Mouse (Mus musculus): ENCODE measurements at regions not wholly inside any gene's neighbourhood (a gene's known extent, or its start where the extent isn't known, plus 50 kb on each side); places are given as distances from the start of the nearest gene placed in this dataset.
A peak's percentile ranks its signal among the peaks of the same experiment; 100 is the strongest.

DNA sequence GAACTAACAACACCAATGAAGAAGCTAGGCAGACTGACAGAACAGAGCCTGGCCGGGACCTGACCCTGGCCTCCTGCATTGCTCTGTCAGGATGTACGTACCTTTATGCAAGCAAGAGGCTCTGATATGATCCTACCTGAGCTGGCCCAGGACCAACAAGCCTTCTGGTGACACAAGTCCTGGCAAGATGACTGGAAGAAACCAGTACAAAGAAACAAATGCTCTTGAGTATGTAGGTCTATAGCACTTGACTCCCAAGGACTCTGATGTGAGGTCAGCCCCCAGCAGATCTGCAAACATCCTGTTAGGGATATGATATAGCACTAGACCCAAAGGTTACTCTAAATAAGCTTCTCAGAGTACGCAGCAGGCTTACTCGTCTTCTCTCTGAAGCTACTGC, 144.7 kb upstream of the Dyrk2 start:
- peak; percentile 48 for DNase-seq

DNA sequence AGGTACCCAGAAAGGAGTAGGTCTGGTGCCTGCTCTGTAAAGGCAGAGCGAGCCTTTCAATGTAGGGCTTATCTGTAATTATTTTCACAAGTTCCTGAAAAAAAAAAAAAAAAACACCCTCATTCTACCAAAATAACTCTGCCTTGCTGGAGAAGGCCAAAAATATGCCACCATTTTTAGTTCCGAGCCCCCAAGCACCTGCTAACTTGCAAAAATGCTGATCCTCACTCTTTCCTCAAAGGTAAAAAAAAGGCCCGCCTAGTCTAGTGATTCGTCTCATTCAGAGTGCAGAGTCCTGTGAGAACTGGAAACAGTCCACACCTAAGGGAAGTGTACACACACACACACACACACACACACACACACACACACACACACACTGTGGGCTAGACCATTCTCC, 143.7 kb upstream of the Dyrk2 start:
- no peak for DNase-seq

DNA sequence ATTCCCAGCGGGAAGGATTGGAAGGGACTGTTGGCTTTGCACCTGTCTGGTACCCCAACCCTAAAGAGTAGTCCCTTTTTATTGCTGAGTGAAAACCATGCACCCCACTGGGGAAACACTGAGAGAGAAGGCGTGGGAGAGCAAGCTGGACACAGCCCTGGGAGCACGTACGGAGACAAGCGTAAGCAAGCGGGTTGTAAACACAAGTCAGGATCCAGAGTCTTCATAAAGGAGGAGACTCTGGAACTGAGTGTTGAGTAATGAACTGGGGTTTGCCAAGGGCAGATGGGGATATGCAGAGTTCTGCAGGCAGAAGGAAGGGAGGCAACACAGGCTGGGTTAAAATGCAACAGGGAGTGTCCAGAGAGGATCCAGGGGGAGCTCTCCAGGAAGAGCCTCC, 141.5 kb upstream of the Dyrk2 start:
- DNase-seq, result no peak

DNA sequence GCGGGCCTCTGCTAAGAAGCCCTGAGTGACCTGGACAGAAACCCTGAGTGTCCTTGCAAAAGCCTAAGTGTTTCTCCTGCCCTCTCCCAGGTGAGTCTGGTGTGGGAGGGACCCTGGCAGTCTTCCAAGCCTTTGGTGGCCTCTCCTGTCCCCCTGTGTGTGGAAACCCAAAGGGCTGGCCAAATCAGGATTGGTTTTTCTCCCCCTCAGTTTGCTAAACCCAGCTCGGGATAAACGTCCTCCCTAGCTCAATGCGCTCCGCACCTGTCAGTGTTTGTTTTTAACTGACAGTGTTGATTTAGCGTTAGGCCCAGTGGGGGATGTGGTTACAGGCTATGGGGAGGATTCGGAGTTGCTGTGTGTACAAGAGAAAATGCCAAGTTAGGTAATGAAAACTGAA, 140.9 kb upstream of the Dyrk2 start:
- peak; percentile 83 for DNase-seq

DNA sequence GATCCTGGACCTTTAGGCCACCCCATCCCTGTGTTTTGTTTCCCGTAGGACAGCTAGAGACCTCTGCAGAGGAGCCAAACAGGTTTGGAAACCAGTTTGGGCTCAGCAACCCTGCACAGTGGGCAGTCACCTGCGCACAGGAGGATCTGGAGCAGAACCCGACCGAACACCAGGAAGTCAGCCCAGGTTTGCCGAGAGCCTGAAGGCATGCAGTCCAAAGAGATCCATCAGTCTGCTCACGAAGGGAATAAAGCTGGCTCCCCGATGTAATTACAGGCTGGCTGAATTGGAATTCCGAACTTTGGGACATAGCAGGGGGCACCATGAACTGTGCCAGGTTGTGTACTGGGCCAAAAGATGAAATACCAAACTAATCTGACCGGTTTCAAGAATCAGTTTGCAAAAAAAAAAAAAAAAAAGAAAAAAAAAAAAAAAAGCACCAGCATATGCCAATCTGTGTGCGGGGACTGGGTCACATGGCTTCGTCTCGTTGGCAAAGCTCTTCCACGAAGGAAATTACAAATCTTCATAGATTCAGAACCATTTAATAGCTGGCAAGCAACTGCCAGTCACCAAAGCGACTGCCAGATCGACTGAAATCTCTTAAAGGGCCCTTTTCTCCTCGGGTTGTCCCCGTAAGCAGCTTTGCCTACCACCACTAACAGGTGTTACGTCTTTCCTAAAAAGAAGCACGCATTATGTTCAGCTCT, 137.0 kb upstream of the Dyrk2 start:
- DNase-seq, result no peak

DNA sequence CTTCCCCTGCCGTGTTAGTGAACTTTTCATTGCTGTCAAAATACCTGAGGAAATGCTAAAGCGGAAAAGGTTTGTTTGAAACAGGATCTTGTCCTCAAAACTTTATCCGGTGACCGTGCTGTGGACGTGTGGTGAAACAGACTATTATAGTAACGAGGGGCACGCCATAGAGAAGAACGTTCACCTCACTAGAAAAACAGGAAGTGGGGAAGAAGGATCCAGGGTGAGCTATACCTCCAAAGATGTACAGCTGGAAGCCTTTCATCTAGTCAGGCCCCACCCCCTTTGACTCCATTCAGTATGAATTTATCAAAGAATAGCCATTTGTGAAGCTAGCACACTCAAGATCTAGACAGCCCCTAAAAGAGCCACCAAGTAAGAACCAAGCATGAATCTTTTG, 135.5 kb upstream of the Dyrk2 start:
- DNase-seq, result no peak

DNA sequence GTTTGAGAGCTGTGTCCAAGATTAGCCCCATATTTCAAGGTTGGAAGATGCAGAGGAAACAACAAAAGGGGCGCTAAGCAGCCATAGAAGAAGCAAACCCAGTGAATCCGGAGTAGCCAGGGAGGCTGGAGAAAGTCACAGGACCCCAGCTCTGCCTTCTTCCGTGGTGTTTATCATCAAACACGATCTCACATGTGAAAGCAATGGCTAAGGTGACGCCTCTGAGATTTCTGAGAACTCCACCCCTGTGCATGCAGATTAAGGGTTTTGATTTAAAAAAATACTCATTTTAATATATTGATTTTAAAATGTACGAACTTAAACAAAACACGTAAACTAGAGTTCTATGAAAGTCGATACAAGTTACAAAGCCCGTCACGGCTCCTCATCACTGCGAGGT, 134.4 kb upstream of the Dyrk2 start:
- no peak for DNase-seq

DNA sequence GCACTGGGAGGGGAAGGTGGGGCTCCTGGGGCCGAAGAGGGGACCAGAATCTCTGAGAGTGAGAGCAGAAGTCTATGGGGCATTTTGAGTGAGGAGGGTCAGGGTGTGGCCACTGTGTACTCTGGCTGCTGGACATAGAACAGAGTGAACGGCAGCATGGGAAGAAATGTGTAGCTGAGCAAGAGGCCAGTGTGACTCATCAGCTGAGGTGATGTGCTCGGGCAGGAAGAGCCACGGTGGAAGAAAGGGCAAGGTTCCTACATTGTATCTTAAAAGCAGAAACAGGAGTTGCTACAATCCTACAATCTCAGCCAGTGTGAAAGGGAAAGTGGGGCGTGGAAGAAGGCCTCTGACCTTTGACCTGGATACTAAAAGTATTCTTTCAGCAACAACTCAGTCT, 133.8 kb upstream of the Dyrk2 start:
- no peak for DNase-seq

DNA sequence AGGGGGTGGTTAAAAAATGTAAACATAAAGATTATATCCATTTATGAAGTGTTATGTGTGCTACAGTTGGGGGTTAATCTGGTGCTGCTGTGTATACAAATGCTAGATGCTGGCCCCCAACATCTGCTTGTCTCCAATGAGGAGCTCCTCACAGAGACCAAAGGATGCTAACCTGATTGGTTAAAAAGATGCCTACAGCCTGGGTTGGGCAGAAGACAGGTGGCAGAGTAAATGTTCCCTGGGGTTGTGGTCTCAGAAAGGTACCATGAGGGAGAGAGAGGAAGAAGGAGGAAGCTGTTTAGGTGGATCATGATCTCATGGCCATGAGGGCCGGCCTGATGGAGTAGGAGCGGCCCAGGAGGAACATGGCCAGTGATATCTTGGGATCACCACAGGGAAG, 133.0 kb upstream of the Dyrk2 start:
- no peak for DNase-seq

DNA sequence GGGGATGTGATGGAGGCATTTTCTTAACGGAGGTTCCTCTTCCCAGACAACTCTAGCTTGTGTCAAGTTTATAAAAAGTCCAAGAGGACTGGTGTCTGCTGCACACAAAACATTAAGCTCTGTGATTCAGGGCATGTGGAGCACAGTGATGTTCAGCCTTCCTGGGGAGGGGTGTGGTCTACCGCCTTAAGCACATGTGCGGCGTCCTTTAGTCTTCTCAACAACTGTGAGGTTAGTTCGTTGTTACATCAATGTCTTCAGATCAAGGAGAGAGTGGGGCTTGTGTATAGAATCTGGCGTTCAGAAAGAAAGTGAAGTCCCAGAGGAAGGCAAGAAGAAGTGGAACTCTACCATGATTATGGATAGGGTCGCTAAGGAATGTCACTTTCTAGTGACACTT, 131.9 kb upstream of the Dyrk2 start:
- no peak for DNase-seq

DNA sequence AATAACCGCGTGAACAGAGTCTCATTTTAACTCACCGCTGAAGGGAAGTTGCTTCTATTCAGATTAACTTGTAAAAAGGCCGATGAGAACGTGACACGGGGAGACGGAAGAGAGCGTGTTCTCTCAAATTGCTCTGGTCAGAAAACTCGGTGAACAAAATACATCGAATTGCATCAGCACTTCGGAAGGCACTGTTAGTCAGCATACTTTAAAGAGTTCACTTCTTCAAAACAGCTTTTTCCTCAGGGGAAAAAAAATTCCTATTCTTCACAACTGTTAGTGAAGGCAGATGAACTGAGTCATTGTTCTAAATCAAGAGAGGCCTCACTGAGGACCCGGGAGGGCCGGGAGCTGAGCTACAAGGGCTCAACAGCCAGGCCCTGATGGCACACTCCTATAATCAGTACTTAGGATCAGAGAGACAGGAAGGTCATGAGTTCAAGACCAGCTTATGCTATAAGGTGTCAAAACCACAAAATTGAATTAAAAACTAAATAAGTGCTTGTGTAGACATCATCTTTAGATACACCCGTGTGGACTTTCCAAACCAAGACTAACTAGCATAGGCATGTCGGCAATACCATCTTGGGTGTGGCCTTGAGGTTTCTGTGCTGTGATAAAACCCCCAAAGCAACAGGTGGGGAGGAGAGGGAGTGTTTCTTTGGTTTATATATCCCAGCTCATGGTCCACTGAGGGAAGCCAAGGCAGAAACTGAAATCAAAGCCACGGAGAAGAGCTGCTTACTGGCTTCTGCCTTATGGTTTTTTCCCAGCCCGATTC, 131.2 kb upstream of the Dyrk2 start:
- no peak for DNase-seq

DNA sequence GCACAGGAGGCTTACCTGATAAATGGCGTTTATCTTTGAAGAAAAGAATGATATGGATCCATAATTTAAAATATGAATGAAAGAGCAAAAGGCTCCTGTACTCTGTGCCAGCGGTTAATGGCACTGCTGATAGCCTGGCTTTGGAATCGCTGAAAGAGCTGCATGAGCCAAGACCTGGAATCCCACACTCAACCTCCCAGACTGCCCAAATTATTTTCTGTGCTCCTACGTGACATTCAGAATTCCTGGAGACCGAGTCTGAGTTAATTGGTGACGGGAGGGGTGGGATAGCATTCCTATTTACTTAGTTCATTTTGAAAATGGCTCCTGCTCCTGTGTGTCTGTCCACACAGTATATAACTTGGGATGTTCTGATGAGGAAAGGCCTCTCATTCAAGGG, 129.0 kb upstream of the Dyrk2 start:
- no peak for DNase-seq

DNA sequence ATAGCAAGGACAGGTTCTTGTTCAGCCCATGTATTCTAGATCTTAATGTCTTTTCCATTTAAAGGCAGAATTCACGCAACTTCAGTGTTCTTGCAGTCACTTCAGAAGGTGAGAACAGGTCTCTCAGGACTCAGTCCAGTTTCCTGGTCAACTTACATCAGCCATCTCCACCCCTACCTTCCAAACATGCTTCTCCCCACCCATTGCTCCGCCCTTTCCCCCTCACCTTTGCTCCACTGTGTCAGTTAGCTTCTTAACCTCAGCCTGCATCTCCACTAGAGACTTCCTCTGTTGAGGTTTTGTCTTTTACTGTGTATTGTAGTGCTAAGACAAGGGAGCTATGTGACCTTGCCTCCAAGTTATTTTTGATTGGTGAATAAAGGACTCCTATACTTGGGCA, 127.0 kb upstream of the Dyrk2 start:
- no peak for DNase-seq

DNA sequence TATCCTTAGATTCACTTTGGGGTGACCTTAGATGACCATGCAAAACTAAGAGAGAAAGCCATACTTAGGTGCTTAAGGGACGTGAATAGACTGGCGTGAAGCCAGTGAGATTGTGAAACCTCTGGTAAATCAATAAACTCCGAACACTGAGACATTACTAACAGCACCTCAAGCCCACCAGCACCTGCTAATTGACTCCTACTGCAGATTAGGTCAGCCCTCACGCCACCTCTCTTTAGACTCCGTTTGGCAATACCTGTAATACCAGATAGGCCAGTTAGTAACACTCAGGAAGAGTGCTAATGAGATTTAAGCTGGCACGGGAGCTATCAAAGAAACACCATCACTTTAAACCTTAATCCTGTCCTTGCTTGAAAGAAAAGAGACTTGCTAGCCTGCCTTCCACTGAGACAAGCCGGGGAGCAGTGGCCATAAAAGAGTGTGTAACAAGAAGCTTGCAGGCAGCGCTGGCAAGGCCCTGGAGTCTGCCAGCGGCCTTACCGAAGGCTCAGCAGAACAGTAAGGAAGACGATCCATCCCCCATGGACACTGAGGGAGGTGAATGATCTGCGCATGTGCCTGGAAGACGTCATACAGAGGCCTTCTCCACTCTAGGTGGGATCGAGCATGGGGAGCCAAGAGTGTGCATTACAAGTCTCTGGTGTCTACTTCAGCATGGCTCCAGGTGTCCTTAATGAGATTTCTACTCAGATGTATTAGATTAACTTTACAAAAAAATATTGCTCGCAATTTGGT, 124.0 kb upstream of the Dyrk2 start:
- peak; percentile 32 for DNase-seq

DNA sequence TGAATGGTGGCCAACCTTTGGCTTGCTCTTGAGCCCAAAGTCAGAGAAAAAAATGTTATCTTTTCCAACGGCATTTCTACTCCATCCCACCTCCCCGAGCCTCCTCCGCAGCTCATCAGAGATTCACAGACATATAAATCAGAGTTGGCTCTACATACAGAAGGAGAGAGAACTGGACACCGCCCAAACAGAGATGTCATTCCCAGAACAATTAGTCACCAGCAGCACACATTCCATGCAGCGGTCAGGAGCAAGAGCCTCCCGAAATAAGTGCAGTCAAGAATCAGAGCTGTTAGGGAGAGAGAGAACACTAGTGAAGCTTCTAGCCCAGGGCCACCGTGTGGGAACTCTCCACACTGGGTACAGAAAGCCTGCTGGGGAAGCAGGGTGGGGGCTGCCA, 121.2 kb upstream of the Dyrk2 start:
- DNase-seq, result peak; percentile 66

DNA sequence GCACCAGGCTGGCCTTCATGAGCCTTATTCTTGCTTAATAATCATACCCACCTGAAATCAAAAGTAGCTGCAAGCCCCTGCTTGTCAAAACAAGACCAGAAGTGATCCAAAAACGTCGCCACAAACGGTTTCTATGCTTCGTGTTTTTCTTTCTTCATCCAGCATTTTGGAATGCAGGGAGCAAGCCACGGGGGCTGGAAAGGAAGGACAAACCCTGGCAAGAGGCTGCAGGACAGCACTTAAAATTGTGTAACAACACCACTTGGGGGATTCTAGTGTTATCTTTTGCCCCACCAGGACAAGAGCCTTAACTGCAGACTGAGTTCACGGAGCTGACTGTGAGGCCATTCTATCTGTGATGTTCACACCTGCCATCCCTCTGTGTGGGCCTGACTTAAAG, 120.5 kb upstream of the Dyrk2 start:
- no peak for DNase-seq

DNA sequence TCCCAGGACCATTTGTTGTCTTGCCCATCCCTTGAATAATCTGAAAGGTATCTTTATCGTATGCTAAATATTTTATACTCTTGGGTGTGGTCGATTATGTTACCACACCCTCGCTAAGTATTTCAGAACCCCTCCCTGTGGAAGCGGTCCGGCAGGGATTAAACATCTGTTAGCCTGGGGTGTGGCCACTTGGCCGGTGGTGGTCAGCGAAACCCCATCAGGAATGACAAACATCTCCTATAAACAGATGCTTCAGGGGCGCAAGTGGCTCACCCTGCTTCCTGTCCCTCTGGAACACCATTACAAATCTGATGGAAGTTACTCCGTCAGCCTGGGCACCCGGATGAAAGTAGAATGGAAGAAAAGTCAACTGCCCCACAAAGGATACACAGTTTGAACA, 119.8 kb upstream of the Dyrk2 start:
- DNase-seq, result no peak

DNA sequence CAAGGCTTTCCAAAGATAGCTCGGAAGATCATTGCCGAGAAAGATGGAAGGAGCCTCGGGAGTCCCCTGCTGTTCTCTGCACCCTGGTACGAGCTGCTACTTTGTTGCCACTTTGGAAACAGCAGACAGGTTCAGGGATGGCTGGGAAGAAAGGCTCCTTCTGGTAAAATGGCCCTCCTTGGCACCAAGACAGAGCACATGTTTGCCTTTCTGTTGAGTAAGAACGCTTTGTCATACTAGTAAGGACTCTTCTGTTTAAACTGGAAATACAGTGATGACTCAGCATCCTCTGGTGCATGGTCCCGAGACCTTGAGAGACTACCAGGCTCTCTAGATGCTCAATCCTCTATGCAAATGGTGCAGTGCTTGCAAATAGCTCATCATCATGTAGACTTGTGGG, 118.2 kb upstream of the Dyrk2 start:
- no peak for DNase-seq

DNA sequence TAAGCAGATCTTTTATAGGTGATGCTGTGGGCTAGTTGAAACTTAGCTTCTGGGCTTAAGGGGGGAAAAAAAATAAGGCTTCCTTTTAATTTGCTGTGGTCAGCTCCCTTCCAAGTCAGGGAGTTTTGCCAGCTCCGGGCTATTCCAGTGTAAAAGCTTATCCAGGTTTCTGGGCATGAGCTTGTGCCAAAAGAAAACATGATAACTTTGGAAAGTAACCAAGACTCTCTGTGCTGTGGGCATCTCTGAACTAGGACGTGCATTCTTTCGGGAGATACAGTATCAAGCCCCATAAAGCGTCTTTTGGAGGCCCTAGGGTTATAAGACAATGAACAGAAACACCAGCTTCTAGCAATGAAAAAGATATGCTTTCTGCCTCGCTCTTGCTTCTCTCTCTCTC, 114.6 kb upstream of the Dyrk2 start:
- no peak for DNase-seq

DNA sequence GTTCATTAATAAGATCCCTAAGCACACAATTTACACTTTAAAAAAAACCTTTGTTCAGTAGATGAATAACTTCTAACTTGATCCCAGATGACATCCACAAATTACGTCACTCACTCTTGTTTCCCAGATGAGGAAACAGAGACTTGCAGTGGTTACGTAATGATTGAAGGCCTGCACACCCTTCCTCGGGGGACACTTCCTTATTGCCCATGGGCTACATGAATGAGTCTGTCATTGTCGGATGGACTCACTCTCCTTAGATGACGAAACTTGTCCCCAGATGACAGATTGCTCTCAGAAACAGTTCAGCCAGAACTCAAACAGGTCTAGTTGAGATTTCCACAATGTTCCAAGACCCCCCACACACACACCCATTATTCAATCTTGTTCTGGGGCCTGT, 111.4 kb upstream of the Dyrk2 start:
- no peak for DNase-seq

DNA sequence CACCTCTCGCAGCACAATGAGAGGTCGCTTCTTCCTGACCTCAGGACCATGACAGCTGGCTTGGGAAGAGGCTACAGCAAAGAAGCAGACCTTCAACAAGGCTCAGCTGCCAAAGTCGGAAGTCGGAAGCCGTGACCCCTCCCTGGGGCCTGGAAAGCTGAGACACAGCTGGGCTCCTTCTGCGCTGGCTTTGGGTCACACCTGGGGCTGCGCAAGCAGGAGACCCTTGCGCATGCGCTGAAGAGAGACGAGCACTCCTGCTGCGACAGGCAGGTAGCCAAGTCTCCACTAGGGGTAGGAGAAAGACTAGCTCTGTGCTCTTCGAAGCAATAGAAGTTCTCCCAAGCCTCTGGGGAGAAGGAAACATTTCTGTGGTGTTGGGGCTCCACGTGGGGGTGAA, 109.3 kb upstream of the Dyrk2 start:
- DNase-seq, result peak; percentile 25

DNA sequence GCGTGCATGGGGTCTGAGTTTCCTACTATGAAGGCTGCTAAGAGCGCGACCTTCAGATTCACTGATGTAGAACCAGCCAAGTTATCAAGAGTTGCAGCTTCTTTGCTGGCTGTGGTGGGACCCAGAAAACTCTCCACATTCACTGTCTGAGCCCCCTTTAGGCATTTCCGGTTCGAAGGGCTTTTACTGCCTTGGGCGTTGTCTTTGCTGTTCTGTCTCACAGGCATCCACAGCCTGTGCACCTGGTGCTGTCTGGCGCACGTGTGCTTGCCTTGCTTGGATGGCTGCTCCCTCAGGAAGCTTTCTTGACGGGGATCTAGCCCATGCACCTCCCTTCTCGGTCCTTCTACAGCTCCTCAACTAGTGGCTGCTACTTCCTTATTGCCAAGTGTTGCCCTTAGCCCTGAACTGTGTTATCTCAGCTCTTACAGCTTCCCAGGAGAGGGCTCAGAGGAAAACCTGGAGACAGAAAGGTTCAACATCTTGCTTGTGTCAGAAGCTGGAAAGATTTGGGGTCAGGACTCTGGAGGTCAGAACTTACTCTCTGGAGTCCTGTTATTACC, 108.3 kb upstream of the Dyrk2 start:
- no peak for DNase-seq

DNA sequence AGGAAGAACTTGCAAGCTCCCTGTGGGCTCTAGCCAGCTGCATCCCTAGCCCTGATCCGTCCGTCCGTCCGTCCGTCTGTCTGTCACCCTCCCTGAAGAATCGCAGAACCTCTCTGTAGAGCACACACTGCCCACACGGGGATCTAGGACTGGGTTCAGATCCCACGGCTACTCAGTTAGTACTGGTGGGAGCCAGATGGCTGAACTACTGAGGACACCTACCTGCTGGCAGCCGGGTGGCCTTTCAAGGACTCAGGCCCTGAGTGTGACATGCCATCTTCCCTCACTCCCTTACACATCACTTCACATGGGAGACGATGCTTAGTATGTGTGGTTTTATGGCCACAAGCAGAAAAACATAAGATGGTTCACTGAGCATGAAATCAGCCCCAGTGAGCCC, 106.4 kb upstream of the Dyrk2 start:
- no peak for DNase-seq

DNA sequence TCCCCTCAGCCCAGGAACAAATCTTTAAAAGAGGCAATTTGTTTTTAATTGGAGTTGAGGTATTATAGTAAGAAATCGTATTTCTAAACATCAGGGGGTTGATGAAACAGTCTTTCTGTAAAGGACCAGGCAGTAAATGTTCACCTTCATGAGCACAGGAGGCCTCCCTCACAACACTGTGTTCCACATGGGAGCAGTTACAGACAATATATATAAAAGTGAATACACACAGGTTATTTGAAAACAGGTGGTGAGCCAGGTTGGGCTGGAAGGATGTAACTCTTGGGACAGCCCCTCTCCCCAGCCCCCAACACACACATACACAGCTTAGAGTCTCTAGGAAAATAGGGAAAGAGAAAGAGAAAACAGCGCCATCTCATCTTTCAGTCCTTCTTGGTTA, 105.8 kb upstream of the Dyrk2 start:
- DNase-seq, result no peak
